Mouse (Mus musculus) midbrain, postnatal 0 days (tissue): ENCODE measurements around the gene Pink1. TPM values are rescaled to one million over a fixed set of nuclear protein-coding genes. Genes with fewer than 3 reads are reported as not detected.

Experiments
- ATAC-seq: fragments of 200-750 bp; cut with Nextera tagmentation; 2 replicates; pipeline ENCODE4 v1.8.0; 2017; ENCODE audit warnings: moderate number of reproducible peaks, mild to moderate bottlenecking, moderate TSS enrichment, moderate library complexity; ENCODE audit not compliant: low FRiP score
- DNase-seq: peaks from one replicate; pipeline ENCODE4 v3.0.0-alpha.2; 2015; ENCODE audit warnings: low spot score
- H3K27ac ChIP-seq: fragments of 300-500 bp; sonication (generic); 2 replicates; pipeline ENCODE4 v1.5.1; 2014; ENCODE audit warnings: low read depth, mild to moderate bottlenecking, low read length, mixed read lengths
- H3K27me3 ChIP-seq: fragments of 300-500 bp; sonication (generic); 2 replicates; pipeline ENCODE4 v1.6.1; 2014; ENCODE audit warnings: low read length, control low read depth, mixed read lengths; ENCODE audit not compliant: insufficient read depth
- H3K36me3 ChIP-seq: fragments of 300-500 bp; sonication (generic); 2 replicates; pipeline ENCODE4 v1.6.1; 2014; ENCODE audit warnings: low read length, control low read depth, mixed read lengths; ENCODE audit not compliant: insufficient read depth
- H3K4me1 ChIP-seq: fragments of 300-500 bp; sonication (generic); 2 replicates; pipeline ENCODE4 v1.6.1; 2014; ENCODE audit warnings: mild to moderate bottlenecking, control low read depth, antibody characterized with exemption, low read length, mixed read lengths; ENCODE audit not compliant: insufficient read depth
- H3K4me2 ChIP-seq: fragments of 300-500 bp; sonication (generic); 2 replicates; pipeline ENCODE4 v1.6.1; 2014; ENCODE audit warnings: low read depth, mild to moderate bottlenecking, low read length, mixed read lengths; ENCODE audit not compliant: poor library complexity, severe bottlenecking
- H3K4me3 ChIP-seq: fragments of 300-500 bp; sonication (generic); 2 replicates; pipeline ENCODE4 v1.5.1; 2014; ENCODE audit warnings: low read depth, mild to moderate bottlenecking, low read length, moderate library complexity
- H3K9ac ChIP-seq: fragments of 300-500 bp; sonication (generic); replicated peaks from 2 replicates; pipeline ENCODE4 v1.6.1; 2014; ENCODE audit warnings: mild to moderate bottlenecking, low read length, moderate library complexity, mixed read lengths; ENCODE audit not compliant: poor library complexity, severe bottlenecking
- H3K9me3 ChIP-seq: fragments of 300-500 bp; sonication (generic); 2 replicates; pipeline ENCODE4 v1.6.1; 2016; ENCODE audit warnings: low read length, control low read depth
- CTCF ChIP-seq: IDR thresholded peaks from 2 replicates; pipeline ENCODE4 v1.5.1; 2016; ENCODE audit warnings: antibody characterized with exemption, mild to moderate bottlenecking
- WGBS: fragments of 180-500 bp; shearing (Covaris S2); extraction: QIAGEN DNeasy Blood & Tissue Kit; methylation state at CpG from one replicate; pipeline ENCODE4 v1.1.7; 2014; 5-methylcytosine and 5-hydroxymethylcytosine counted together
- polyA plus RNA-seq: library from polyadenylated mRNA; unstranded; fragments of >200 nt; fragmentation: Nextera tagmentation; extraction: Ambion mirVana; gene quantifications from 2 replicates; pipeline ENCODE4 v1.2.1, GENCODE M21; 2015
- total RNA-seq: library from RNA; depleted of rRNA; stranded (reverse); fragments of >200 nt; gene quantifications from 2 replicates; pipeline ENCODE4 v1.2.3, GENCODE M21; 2014

Pink1 gene
- total and polyA plus RNA-seq, 2 experiments from 2014 or later = 150 to 261 TPM

GRCm38 (mm10) chr4:138356141-138356540, 30.0 kb upstream of the Pink1 start:
- no peak for ATAC-seq

GRCm38 (mm10) chr4:138355496-138355895, 29.4 kb upstream of the Pink1 start:
- no peak overlapping the region for H3K4me3 ChIP-seq
- H3K4me2 ChIP-seq = no peak overlapping the region
- no peak overlapping the region for H3K9ac ChIP-seq
- no peak for TF ChIP-seq CTCF
- H3K27me3 ChIP-seq = no peaks in the 10 kb centered on the region
- H3K4me1 ChIP-seq = no peaks in the 10 kb centered on the region
- no peak for DNase-seq
- no peak for ATAC-seq
- no peaks in the 10 kb centered on the region for H3K9me3 ChIP-seq
- no peak overlapping the region for H3K27ac ChIP-seq
- no peaks in the 10 kb centered on the region for H3K36me3 ChIP-seq
- 90% methylated on average over 2 of the region's 2 CpGs for WGBS

More at GRCm38 (mm10) chr4:138356141-138356540, 30.0 kb upstream of the Pink1 start:
- Histone ChIP-seq H3K4me1 (no peaks in the 10 kb centered on the region), H3K27me3 (no peaks in the 10 kb centered on the region), H3K36me3 (no peaks in the 10 kb centered on the region), H3K9me3 (no peaks in the 10 kb centered on the region), H3K4me2 (no peak overlapping the region), H3K27ac (no peak overlapping the region), H3K4me3 (no peak overlapping the region), H3K9ac (no peak overlapping the region)
- DNase-seq = no peak
- 90% methylated on average over 8 of the region's 8 CpGs for WGBS
- no peak for TF ChIP-seq CTCF

GRCm38 (mm10) chr4:138353438-138354171, 27.5 kb upstream of the Pink1 start:
- 69% methylated on average over 10 of the region's 10 CpGs for WGBS
- Histone ChIP-seq H3K4me3 (no peak overlapping the region), H3K36me3 (no peaks in the 10 kb centered on the region), H3K9me3 (no peaks in the 10 kb centered on the region), H3K27me3 (no peaks in the 10 kb centered on the region), H3K4me2 (no peak overlapping the region), H3K27ac (no peak overlapping the region), H3K4me1 (no peaks in the 10 kb centered on the region), H3K9ac (no peak overlapping the region)
- ATAC-seq (no peak), DNase-seq (no peak)
- TF ChIP-seq CTCF = no peak

GRCm38 (mm10) chr4:138352692-138353091, 26.6 kb upstream of the Pink1 start:
- H3K9me3 ChIP-seq = no peaks in the 10 kb centered on the region
- H3K36me3 ChIP-seq = no peaks in the 10 kb centered on the region
- H3K27me3 ChIP-seq = no peaks in the 10 kb centered on the region
- ATAC-seq (no peak), DNase-seq (no peak)
- H3K4me2 ChIP-seq = no peak overlapping the region
- no peak overlapping the region for H3K27ac ChIP-seq
- WGBS = 91% methylated on average over 6 of the region's 6 CpGs
- H3K4me1 ChIP-seq = no peaks in the 10 kb centered on the region
- TF ChIP-seq CTCF = no peak
- H3K4me3 ChIP-seq = no peak overlapping the region
- H3K9ac ChIP-seq = no peak overlapping the region

- no peak overlapping the region for H3K4me3 ChIP-seq
- H3K27me3 ChIP-seq = no peaks in the 10 kb centered on the region
- H3K4me2 ChIP-seq = no peak overlapping the region
- H3K27ac ChIP-seq = no peak overlapping the region
- no peaks in the 10 kb centered on the region for H3K4me1 ChIP-seq
- ATAC-seq = no peak
- TF ChIP-seq CTCF = no peak
- H3K9me3 ChIP-seq = no peaks in the 10 kb centered on the region
- H3K36me3 ChIP-seq = no peaks in the 10 kb centered on the region
- 86% methylated on average over 5 of the region's 5 CpGs for WGBS
- DNase-seq = no peak
- no peak overlapping the region for H3K9ac ChIP-seq
Measured at GRCm38 (mm10) chr4:138351821-138352220, 25.7 kb upstream of the Pink1 start.

GRCm38 (mm10) chr4:138348716-138349115, 22.6 kb upstream of the Pink1 start:
- ATAC-seq (no peak), DNase-seq (no peak)
- Histone ChIP-seq H3K4me3 (no peak overlapping the region), H3K9me3 (no peaks in the 10 kb centered on the region), H3K36me3 (no peaks in the 10 kb centered on the region), H3K4me1 (no peaks in the 10 kb centered on the region), H3K27ac (no peak overlapping the region), H3K27me3 (no peaks in the 10 kb centered on the region), H3K4me2 (no peak overlapping the region), H3K9ac (no peak overlapping the region)
- 79% methylated on average over 7 of the region's 7 CpGs for WGBS
- TF ChIP-seq CTCF = no peak
